Mouse (Mus musculus) lung, postnatal 0 days (tissue): ENCODE data around the gene Ndufb2.

ENCODE experiments used
- CTCF ChIP-seq: IDR thresholded peaks from 2 replicates; pipeline ENCODE4 v1.5.1; 2016; ENCODE audit warnings: antibody characterized with exemption, mild to moderate bottlenecking
- EP300 ChIP-seq: IDR thresholded peaks from 2 replicates; pipeline ENCODE4 v1.6.1; 2016; ENCODE audit warnings: antibody characterized with exemption, mild to moderate bottlenecking, control low read depth

- TF ChIP-seq EP300 (no peak), CTCF (peak; percentile 36)
Measured at GRCm38 (mm10) chr6:39610207-39610606, 17.8 kb downstream of the Ndufb2 start.
